Mouse (Mus musculus): ENCODE measurements around the gene Hspbap1.

DNA sequence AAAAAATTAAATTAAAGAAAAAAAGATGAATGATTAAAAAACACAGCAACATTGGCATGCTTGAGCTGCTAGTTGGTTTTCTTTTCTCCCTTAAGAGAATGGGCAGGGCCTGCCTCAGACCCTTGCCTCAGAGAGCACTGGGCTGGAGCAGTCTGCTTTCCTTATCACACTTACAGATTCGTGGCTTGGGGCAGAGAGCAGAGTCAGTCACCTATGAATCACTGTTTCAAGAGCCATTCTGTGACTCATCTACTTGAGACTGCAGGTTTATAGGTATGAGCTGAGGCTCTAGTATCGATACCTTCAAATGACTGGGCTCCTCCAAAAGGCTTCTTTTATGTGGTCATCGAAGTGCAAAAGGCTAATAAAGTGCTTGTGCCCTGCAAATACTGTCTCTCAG lies 42.9 kb downstream of the Hspbap1 start:
- TF ChIP-seq TAL1 (IDR thresholded peaks at IDR 0.05; ENCODE audit: low read length) (no peak), GATA1 (IDR thresholded peaks at IDR 0.05; ENCODE audit: low read length) (no peak)

Measured in erythroblast, embryonic 14.5 days (primary cell).